Mouse (Mus musculus) embryonic facial prominence, embryonic 15.5 days (tissue): ENCODE measurements at regions not wholly inside any gene's neighbourhood (a gene's known extent, or its start where the extent isn't known, plus 50 kb on each side); places are given as distances from the start of the nearest gene placed in this dataset.
A peak's percentile ranks its signal among the peaks of the same experiment; 100 is the strongest.
"Not testable (repeated sequence)": the region's sequence is repeated elsewhere in the genome, so short reads cannot be mapped to it uniquely, and the experiment has no call there.

Experiments
- ATAC-seq: fragments of 200-750 bp; cut with Nextera tagmentation; 2 replicates; pipeline ENCODE4 v1.8.0; 2017; ENCODE audit warnings: low read depth, moderate TSS enrichment; ENCODE audit not compliant: insufficient number of reproducible peaks, low FRiP score, low TSS enrichment
- H3K27ac ChIP-seq: fragments of 300-500 bp; sonication (generic); replicated peaks from 2 replicates; pipeline ENCODE4 v1.5.1; 2015; ENCODE audit warnings: mild to moderate bottlenecking, inconsistent platforms
- H3K27me3 ChIP-seq: fragments of 300-500 bp; sonication (generic); 2 replicates; pipeline ENCODE4 v1.6.1; 2015; ENCODE audit warnings: inconsistent platforms
- H3K36me3 ChIP-seq: fragments of 300-500 bp; sonication (generic); 2 replicates; pipeline ENCODE4 v1.6.1; 2015; ENCODE audit warnings: mild to moderate bottlenecking, inconsistent platforms
- H3K4me1 ChIP-seq: fragments of 300-500 bp; sonication (generic); 2 replicates; pipeline ENCODE4 v1.6.1; 2015; ENCODE audit warnings: inconsistent platforms
- H3K4me2 ChIP-seq: fragments of 300-500 bp; sonication (generic); replicated peaks from 2 replicates; pipeline ENCODE4 v1.6.1; 2015; ENCODE audit warnings: mild to moderate bottlenecking, inconsistent platforms
- H3K4me3 ChIP-seq: fragments of 300-500 bp; sonication (generic); replicated peaks from 2 replicates; pipeline ENCODE4 v1.5.1; 2015; ENCODE audit warnings: mild to moderate bottlenecking, inconsistent platforms
- H3K9ac ChIP-seq: fragments of 300-500 bp; sonication (generic); 2 replicates; pipeline ENCODE4 v1.6.1; 2015; ENCODE audit warnings: inconsistent platforms
- H3K9me3 ChIP-seq: fragments of 300-500 bp; sonication (generic); replicated peaks from 2 replicates; pipeline ENCODE4 v1.6.1; 2016; ENCODE audit warnings: inconsistent platforms
- WGBS: fragments of 180-500 bp; shearing (Covaris S2); methylation state at CpG from one replicate; pipeline ENCODE4 v1.1.7; 2015; 5-methylcytosine and 5-hydroxymethylcytosine counted together

DNA sequence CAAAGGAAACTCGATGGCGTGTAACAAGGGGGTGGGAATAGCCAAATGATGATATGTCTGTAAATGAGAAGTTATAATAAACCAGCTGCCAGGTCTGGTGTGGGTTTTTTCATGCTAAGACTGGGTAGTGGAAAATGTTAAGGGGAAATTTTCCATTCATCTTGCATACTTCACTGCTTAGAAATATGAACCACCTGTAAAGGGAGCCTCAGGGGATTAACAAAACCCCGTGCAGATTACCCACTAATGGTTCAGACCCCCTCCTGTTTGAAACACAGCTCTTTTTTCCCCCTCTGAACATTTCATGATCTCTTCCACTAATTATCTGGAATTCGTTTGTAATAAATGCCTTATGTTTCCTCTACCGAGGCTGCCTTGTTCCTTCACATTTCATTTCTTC, 446.0 kb upstream of the Hsf2 start:
- Histone ChIP-seq H3K36me3 (no peaks in the 10 kb centered on the region), H3K9me3 (no peaks in the 10 kb centered on the region), H3K4me3 (no peak overlapping the region), H3K27ac (0 out of 2 replicates have a peak overlapping the region, but pooled peaks have one; percentile 7), H3K27me3 (no peaks in the 10 kb centered on the region), H3K4me1 (no peaks in the 10 kb centered on the region), H3K9ac (no peak overlapping the region), H3K4me2 (no peak overlapping the region)
- ATAC-seq = peak; percentile 69
- WGBS = 12% methylated on average over 5 of the region's 5 CpGs

- Histone ChIP-seq H3K27me3 (no peaks in the 10 kb centered on the region), H3K36me3 (no peaks in the 10 kb centered on the region), H3K9me3 (no peaks in the 10 kb centered on the region), H3K27ac (no peak overlapping the region), H3K4me3 (no peak overlapping the region), H3K4me2 (no peak overlapping the region), H3K4me1 (no peaks in the 10 kb centered on the region), H3K9ac (no peak overlapping the region)
- 51% methylated on average over 2 of the region's 2 CpGs for WGBS
- ATAC-seq = no peak
Measured at GRCm38 (mm10) chr10:57046021-57046420, 440.2 kb upstream of the Hsf2 start.

GRCm38 (mm10) chr10:57046891-57047290, 439.3 kb upstream of the Hsf2 start:
- Histone ChIP-seq H3K9me3 (no peaks in the 10 kb centered on the region), H3K27ac (no peak overlapping the region), H3K9ac (no peak overlapping the region), H3K4me1 (no peaks in the 10 kb centered on the region), H3K4me3 (no peak overlapping the region), H3K4me2 (no peak overlapping the region), H3K27me3 (no peaks in the 10 kb centered on the region), H3K36me3 (no peaks in the 10 kb centered on the region)
- no peak for ATAC-seq
- 56% methylated on average over 2 of the region's 2 CpGs for WGBS

DNA sequence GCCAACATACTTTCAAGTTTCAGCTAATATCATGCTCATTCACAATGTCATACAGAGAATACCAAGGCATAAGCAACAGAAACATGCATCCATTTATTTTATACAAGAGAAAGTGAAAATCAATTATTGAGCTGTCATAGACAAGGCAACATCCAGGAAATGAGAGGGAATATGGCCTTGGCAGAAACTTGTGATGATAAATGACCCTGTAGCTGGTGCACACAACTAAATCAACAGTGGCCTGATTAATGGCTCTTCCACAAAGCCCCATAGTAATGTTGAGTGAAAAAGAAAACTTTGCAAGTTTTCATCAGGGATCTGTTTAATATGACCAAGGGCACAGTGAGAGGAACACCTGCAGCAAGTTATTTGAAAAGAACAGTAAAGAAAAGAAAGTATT, 438.5 kb upstream of the Hsf2 start:
- Histone ChIP-seq H3K9me3 (no peaks in the 10 kb centered on the region), H3K27ac (no peak overlapping the region), H3K4me3 (no peak overlapping the region), H3K9ac (no peak overlapping the region), H3K27me3 (no peaks in the 10 kb centered on the region), H3K4me1 (no peaks in the 10 kb centered on the region), H3K36me3 (no peaks in the 10 kb centered on the region), H3K4me2 (no peak overlapping the region)
- ATAC-seq = no peak

GRCm38 (mm10) chr10:57053375-57053774, 432.8 kb upstream of the Hsf2 start:
- WGBS = 83% methylated on average over 2 of the region's 2 CpGs
- H3K36me3 ChIP-seq, H3K4me1 ChIP-seq, H3K4me2 ChIP-seq, H3K4me3 ChIP-seq, H3K27me3 ChIP-seq, ATAC-seq, H3K27ac ChIP-seq, H3K9me3 ChIP-seq, H3K9ac ChIP-seq: not testable (repeated sequence)

DNA sequence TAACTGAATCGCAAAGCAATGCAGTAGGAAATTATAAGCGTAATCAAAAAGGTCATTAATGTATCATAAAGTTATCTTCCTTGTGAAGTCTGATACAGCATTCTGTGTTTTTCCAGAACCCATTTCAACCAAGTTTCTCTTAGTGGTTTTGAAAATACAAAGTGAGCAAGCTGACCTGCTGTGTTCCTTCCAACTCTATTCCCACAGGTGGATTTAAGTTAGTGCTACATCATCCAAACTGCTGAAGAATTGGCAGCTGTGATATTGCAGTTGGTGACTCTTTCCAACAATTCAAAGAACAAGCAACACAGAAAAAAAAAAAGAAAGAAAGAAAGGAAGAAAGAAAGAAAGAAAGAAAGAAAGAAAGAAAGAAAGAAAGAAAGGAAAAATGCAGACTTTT, 396.1 kb upstream of the Hsf2 start:
- no peak for ATAC-seq
- Histone ChIP-seq H3K9me3 (no peaks in the 10 kb centered on the region), H3K27me3 (no peaks in the 10 kb centered on the region), H3K9ac (no peak overlapping the region), H3K4me1 (no peaks in the 10 kb centered on the region), H3K27ac (no peak overlapping the region), H3K4me2 (no peak overlapping the region), H3K36me3 (no peaks in the 10 kb centered on the region), H3K4me3 (no peak overlapping the region)
- WGBS = 87% methylated on average over 2 of the region's 2 CpGs

DNA sequence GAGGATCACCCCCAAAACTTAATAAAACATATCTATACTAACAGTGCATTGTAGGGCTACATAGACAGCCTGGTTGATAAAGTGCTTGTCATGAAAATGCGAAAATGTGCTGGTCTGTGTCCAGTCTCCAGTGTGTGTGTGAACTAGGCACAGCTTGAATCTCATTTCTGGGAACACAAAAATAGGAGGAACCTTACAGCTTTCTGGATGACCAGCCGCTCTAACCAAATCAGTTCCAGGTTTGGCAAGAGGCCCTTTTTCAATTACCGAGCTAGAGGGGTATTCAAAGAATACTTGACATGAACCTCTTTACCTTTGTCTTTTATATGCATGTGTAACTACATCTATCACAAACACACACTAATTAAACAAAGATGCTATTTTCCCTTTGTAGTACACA, 390.3 kb upstream of the Hsf2 start:
- Histone ChIP-seq H3K27me3 (no peaks in the 10 kb centered on the region), H3K4me1 (no peaks in the 10 kb centered on the region), H3K27ac (no peak overlapping the region), H3K9me3 (no peaks in the 10 kb centered on the region), H3K9ac (no peak overlapping the region), H3K36me3 (no peaks in the 10 kb centered on the region), H3K4me3 (no peak overlapping the region), H3K4me2 (no peak overlapping the region)
- ATAC-seq = no peak
- WGBS = 54% methylated on average over 3 of the region's 3 CpGs

DNA sequence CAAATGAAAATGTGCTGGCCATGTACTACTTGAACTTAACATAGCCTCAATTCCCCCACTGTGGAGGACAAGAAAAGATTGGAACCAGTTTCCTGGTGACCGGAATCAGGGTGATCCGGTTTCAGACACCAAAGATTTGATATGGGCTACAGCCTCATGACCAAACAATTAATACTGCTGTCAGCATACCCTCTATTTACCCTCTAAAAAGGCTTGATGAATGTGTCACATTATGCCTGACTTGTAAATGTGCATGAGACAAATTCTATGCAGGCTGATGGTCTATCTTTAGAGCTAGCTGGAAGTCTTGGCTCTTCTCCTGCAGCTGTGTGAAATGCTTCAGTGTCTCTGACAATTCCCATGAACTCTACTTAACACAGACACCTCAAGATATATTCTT, 372.8 kb upstream of the Hsf2 start:
- Histone ChIP-seq H3K4me1 (no peaks in the 10 kb centered on the region), H3K4me2 (no peak overlapping the region), H3K9me3 (no peaks in the 10 kb centered on the region), H3K4me3 (no peak overlapping the region), H3K27ac (no peak overlapping the region), H3K27me3 (no peaks in the 10 kb centered on the region), H3K9ac (no peak overlapping the region), H3K36me3 (no peaks in the 10 kb centered on the region)
- no peak for ATAC-seq
- 86% methylated on average over 2 of the region's 2 CpGs for WGBS

DNA sequence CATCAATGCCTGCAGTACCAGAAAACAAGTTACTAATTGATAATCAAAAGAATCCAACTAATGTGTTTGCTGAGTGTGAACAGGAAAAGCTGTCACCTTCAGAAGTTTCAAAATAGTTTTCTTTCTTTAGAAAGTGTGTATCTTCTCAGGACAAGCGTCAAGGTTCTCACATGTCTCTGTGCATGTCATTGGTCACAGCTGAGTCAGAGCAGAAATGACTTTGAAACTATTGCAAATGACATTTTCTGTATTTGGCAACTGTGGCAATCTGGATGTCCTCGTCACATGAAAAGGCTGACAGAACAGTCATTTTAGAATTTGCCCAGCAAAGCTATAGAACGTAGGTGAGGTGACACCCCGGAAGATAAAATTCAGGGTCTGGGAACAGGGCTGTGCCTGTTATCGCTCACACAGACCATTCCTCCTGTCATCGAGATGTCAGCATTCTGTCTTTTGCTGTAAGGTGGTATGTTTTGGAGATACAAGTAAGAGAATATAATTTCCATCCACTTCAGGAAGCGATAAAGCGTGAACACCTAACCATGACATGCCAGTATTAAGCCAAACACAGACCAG, 371.4 kb upstream of the Hsf2 start:
- Histone ChIP-seq H3K4me1 (no peaks in the 10 kb centered on the region), H3K27me3 (no peaks in the 10 kb centered on the region), H3K4me3 (no peak overlapping the region), H3K9me3 (no peaks in the 10 kb centered on the region), H3K4me2 (no peak overlapping the region), H3K36me3 (no peaks in the 10 kb centered on the region), H3K9ac (no peak overlapping the region), H3K27ac (no peak overlapping the region)
- WGBS = 83% methylated on average over 8 of the region's 8 CpGs
- ATAC-seq = no peak

- no peak overlapping the region for H3K4me2 ChIP-seq
- WGBS = 74% methylated on average over 1 of the region's 1 CpGs
- H3K4me1 ChIP-seq = no peaks in the 10 kb centered on the region
- ATAC-seq = no peak
- H3K27me3 ChIP-seq = no peaks in the 10 kb centered on the region
- no peak overlapping the region for H3K27ac ChIP-seq
- no peak overlapping the region for H3K4me3 ChIP-seq
- no peaks in the 10 kb centered on the region for H3K9me3 ChIP-seq
- no peaks in the 10 kb centered on the region for H3K36me3 ChIP-seq
- no peak overlapping the region for H3K9ac ChIP-seq
Measured at GRCm38 (mm10) chr10:57121514-57121913, 364.7 kb upstream of the Hsf2 start.

- Histone ChIP-seq H3K4me2 (no peak overlapping the region), H3K4me1 (no peaks in the 10 kb centered on the region), H3K9me3 (no peaks in the 10 kb centered on the region), H3K27me3 (no peaks in the 10 kb centered on the region), H3K36me3 (no peaks in the 10 kb centered on the region), H3K27ac (no peak overlapping the region), H3K4me3 (no peak overlapping the region), H3K9ac (no peak overlapping the region)
- WGBS = 73% methylated on average over 3 of the region's 3 CpGs
- ATAC-seq = no peak
Measured at GRCm38 (mm10) chr10:57127185-57127584, 359.0 kb upstream of the Hsf2 start.

DNA sequence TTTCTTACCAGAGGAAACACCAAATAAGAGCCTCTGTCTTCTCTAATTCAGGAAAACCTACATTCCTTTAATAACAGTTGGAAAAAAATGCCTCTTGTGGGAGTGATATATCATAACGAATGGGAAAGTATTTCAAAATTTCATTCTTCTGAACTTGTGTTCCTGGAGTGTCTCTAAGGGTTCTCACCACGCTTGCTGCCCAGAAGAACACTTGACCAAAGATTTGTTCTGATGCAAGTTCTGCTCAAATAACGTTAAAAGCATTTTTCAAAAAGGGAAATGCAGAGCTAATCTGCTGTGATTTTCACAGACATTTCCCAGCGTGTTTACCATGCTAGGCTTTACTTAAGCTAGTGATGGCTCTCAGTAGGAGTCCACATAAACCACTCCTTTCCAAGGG, 329.8 kb upstream of the Hsf2 start:
- no peak overlapping the region for H3K4me3 ChIP-seq
- H3K36me3 ChIP-seq = no peaks in the 10 kb centered on the region
- 57% methylated on average over 4 of the region's 4 CpGs for WGBS
- no peaks in the 10 kb centered on the region for H3K27me3 ChIP-seq
- no peak overlapping the region for H3K4me2 ChIP-seq
- H3K9ac ChIP-seq = no peak overlapping the region
- H3K4me1 ChIP-seq = no peaks in the 10 kb centered on the region
- no peak overlapping the region; the same call in 1 of the 2 replicates for H3K27ac ChIP-seq
- no peak for ATAC-seq
- no peaks in the 10 kb centered on the region for H3K9me3 ChIP-seq
